Comparison of ENCODE assay signal across 11 mouse cellular contexts in the genomic region with DNA sequence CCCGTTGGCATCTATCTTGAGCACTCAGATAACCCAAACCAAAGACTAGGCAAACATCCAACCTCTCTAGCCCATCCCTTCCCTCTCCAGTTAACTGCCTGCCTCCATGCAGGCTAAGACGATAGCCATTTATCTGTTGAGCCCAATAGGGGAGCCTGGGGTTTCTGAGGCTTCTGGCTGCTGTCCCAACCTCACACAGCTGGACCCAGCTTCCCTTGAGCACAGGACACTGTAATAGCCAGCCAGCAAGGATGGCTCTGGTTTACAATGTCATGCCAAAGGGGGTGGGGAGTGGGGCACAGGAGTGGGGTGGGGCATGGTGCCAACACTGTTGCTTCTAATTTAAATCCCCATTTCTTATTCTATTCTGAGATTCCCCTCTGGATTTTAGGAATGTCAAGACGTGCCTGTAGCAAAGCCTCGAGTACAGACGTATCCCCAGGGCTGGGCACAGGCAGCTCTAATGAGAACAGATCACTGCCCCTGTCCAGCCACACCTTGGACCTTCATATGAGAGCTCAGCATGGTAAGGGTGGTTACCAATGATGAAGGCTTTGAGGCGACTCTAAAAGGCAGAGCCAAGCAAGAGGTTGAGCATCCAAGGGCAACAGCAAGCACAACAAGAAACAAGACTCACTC.
DNase-seq lines count a peak whose midpoint lies in the region; ATAC-seq and TF ChIP-seq lines count a peak whose summit lies in the region.
"Had no signal": no experiment of that assay in that cellular context is flagged by ENCODE, and none has a peak within 500 bp of the region (broad histone marks: within the 10 kb centered on the region; RNA-seq: fewer than 3 reads in every experiment).

No protein-coding gene starts in this region.

- H3K36me3 ChIP-seq in heart, embryonic 12.5 days: no peaks in the 10 kb centered on the region
- H3K36me3 ChIP-seq in heart, embryonic 14.5 days (ENCODE audit: control insufficient read depth, insufficient read depth, low read length): no peaks in the 10 kb centered on the region
- H3K36me3 ChIP-seq in kidney, adult 2 months (ENCODE audit: control insufficient read depth, insufficient read depth, low read length): no peaks in the 10 kb centered on the region

- no peak overlapping the region for H3K4me3 ChIP-seq in heart, embryonic 12.5 days
- H3K4me3 ChIP-seq in heart, embryonic 14.5 days (ENCODE audit: control insufficient read depth in 1 of 2, insufficient read depth in 1 of 2, low read depth in 1 of 2, low read length in 2 of 2): no peak overlapping the region
- no peak overlapping the region for H3K4me3 ChIP-seq in kidney, adult 2 months (ENCODE audit: insufficient read depth, low read depth, low read length)
- H3K4me3 ChIP-seq: forebrain, embryonic 13.5 days had no signal

- H3K4me1 ChIP-seq in heart, embryonic 12.5 days (replicated peaks): peaks cover 15% of the 10 kb centered on the region
- H3K4me1 ChIP-seq in heart, embryonic 14.5 days (ENCODE audit: control insufficient read depth in 2 of 2, insufficient read depth in 2 of 2, low read length in 2 of 2): peaks cover 19 to 24% of the 10 kb centered on the region in 2 experiments
- H3K4me1 ChIP-seq in kidney, adult 2 months (ENCODE audit: control insufficient read depth, insufficient read depth, low read length): no peaks in the 10 kb centered on the region
- H3K4me1 ChIP-seq: forebrain, embryonic 13.5 days had no signal

- 0 out of 2 replicates have a peak, but pooled peaks have one; percentile 18 for ATAC-seq in heart, embryonic 12.5 days (ENCODE audit: insufficient number of reproducible peaks, low FRiP score)
- ATAC-seq in heart, embryonic 14.5 days (ENCODE audit: insufficient number of reproducible peaks, insufficient read depth, low FRiP score, low read depth): peak; percentile 69; the same call in 1 of the 2 replicates
- ATAC-seq: forebrain, embryonic 13.5 days; inflammation-experienced regulatory T-cells, adult 6 months had no signal

- TF ChIP-seq POLR2A in kidney, adult 2 months (IDR thresholded peaks at IDR 0.05; ENCODE audit: low read depth, low read length): no peak

- intact Hi-C loops in heart, postnatal 25 days (cut with DNase I): no loop called here

- H3K27me3 ChIP-seq in heart, embryonic 12.5 days (replicated peaks): no peaks in the 10 kb centered on the region
- H3K27me3 ChIP-seq in heart, embryonic 14.5 days (ENCODE audit: control insufficient read depth, insufficient read depth, low read length): no peaks in the 10 kb centered on the region
- H3K27me3 ChIP-seq in kidney, adult 2 months (replicated peaks; ENCODE audit: control insufficient read depth, insufficient read depth, low read length): no peaks in the 10 kb centered on the region
- H3K27me3 ChIP-seq: forebrain, embryonic 13.5 days had no signal

- no peak overlapping the region for H3K9ac ChIP-seq in heart, embryonic 12.5 days
- no peak overlapping the region for H3K9ac ChIP-seq in heart, embryonic 14.5 days (ENCODE audit: low read length)
- H3K9ac ChIP-seq: forebrain, embryonic 13.5 days had no signal

- TF ChIP-seq CTCF in kidney, adult 2 months (conservative IDR thresholded peaks at IDR 0.05; ENCODE audit: insufficient read depth, insufficient read length, low read depth, low read length): no peak

- no peak for DNase-seq in heart, postnatal 25 days (ENCODE audit: low spot score)
- peak; percentile 29 for DNase-seq in ovary, adult 18-20 months (ENCODE audit: low spot score)
- no peak for DNase-seq in ovary, postnatal 10 days (ENCODE audit: low spot score)
- no peak for DNase-seq in urinary bladder, postnatal 25 days (ENCODE audit: low spot score)
- DNase-seq in kidney, adult 2 months: no peak
- no peak for DNase-seq in cerebellum, postnatal 14 days
- DNase-seq: cerebellum, adult 11 months had no signal

- WGBS in heart, embryonic 12.5 days: 64% methylated on average over 6 of the region's 6 CpGs
- 49% methylated on average over 6 of the region's 6 CpGs for WGBS in heart, embryonic 14.5 days
- WGBS in kidney, adult 2 months: 72% methylated on average over 6 of the region's 6 CpGs

- H3K9me3 ChIP-seq in heart, embryonic 12.5 days (replicated peaks): no peaks in the 10 kb centered on the region
- H3K9me3 ChIP-seq in heart, embryonic 14.5 days (ENCODE audit: control insufficient read depth, low read length): no peaks in the 10 kb centered on the region
- H3K9me3 ChIP-seq: forebrain, embryonic 13.5 days had no signal

- H3K4me2 ChIP-seq in heart, embryonic 12.5 days: no peak overlapping the region
- no peak overlapping the region for H3K4me2 ChIP-seq in heart, embryonic 14.5 days (ENCODE audit: low read length)
- H3K4me2 ChIP-seq: forebrain, embryonic 13.5 days had no signal

- no peak overlapping the region for H3K27ac ChIP-seq in heart, embryonic 12.5 days (ENCODE audit: poor library complexity, severe bottlenecking)
- H3K27ac ChIP-seq in heart, embryonic 14.5 days (replicated peaks in 1 of 2; ENCODE audit: control insufficient read depth in 1 of 2, insufficient read depth in 1 of 2, low read depth in 2 of 2, low read length in 2 of 2): 0 out of 4 replicates have a peak overlapping the region, but pooled peaks have one; percentile 15 to 19
- H3K27ac ChIP-seq in kidney, adult 2 months (ENCODE audit: insufficient read depth, low read depth, low read length): no peak overlapping the region
- H3K27ac ChIP-seq: forebrain, embryonic 13.5 days had no signal

Comparison
In these comparisons a context has a peak if more than half of its experiments do, and no peak if none do; other contexts are left out.
1. H3K27ac ChIP-seq: peak in heart, embryonic 14.5 days (2 of 2); none in heart, embryonic 12.5 days (single experiment) and kidney, adult 2 months (single experiment).